Mouse (Mus musculus) hindbrain, embryonic 15.5 days (tissue): ENCODE measurements around the gene Gm7073. TPM values are rescaled to one million over a fixed set of nuclear protein-coding genes. Genes with fewer than 3 reads are reported as not detected.

Experiments
- ATAC-seq: fragments of 200-750 bp; cut with Nextera tagmentation; 2 replicates; pipeline ENCODE4 v1.8.0; 2017; ENCODE audit warnings: low read depth, moderate number of reproducible peaks, moderate TSS enrichment; ENCODE audit not compliant: low FRiP score
- H3K27ac ChIP-seq: fragments of 300-500 bp; sonication (generic); replicated peaks from 2 replicates; pipeline ENCODE4 v1.5.1; 2015; ENCODE audit warnings: mild to moderate bottlenecking, inconsistent platforms
- H3K27me3 ChIP-seq: fragments of 300-500 bp; sonication (generic); 2 replicates; pipeline ENCODE4 v1.6.1; 2015; ENCODE audit warnings: control low read depth, inconsistent platforms
- H3K36me3 ChIP-seq: fragments of 300-500 bp; sonication (generic); 2 replicates; pipeline ENCODE4 v1.6.1; 2015; ENCODE audit warnings: control low read depth, inconsistent platforms
- H3K4me1 ChIP-seq: fragments of 300-500 bp; sonication (generic); replicated peaks from 2 replicates; pipeline ENCODE4 v1.6.1; 2015; ENCODE audit warnings: control low read depth, inconsistent platforms
- H3K4me2 ChIP-seq: fragments of 300-500 bp; sonication (generic); 2 replicates; pipeline ENCODE4 v1.6.1; 2015; ENCODE audit warnings: moderate library complexity, mild to moderate bottlenecking, inconsistent platforms
- H3K4me3 ChIP-seq: fragments of 300-500 bp; sonication (generic); 2 replicates; pipeline ENCODE4 v1.5.1; 2015; ENCODE audit warnings: mild to moderate bottlenecking, inconsistent platforms
- H3K9ac ChIP-seq: fragments of 300-500 bp; sonication (generic); 2 replicates; pipeline ENCODE4 v1.6.1; 2015; ENCODE audit warnings: inconsistent platforms
- H3K9me3 ChIP-seq: fragments of 300-500 bp; sonication (generic); 2 replicates; pipeline ENCODE4 v1.6.1; 2016; ENCODE audit warnings: control low read depth, inconsistent platforms
- WGBS: fragments of 180-500 bp; shearing (Covaris S2); methylation state at CpG from one replicate; pipeline ENCODE4 v1.1.7; 2015; 5-methylcytosine and 5-hydroxymethylcytosine counted together
- polyA plus RNA-seq: library from polyadenylated mRNA; unstranded; fragments of >200 nt; fragmentation: Nextera tagmentation; extraction: Ambion mirVana; gene quantifications from 2 replicates; pipeline ENCODE4 v1.2.1, GENCODE M21; 2015

Gm7073 gene
- not detected in 2 replicates for polyA plus RNA-seq

GRCm38 (mm10) chrX:60539149-60539548 is at the start of gene Gm7073:
Gene Gm7073, minus strand, starts transcription at chrX:60539249.
- H3K27me3 ChIP-seq: no peaks in the 10 kb centered on the region
- no peak within 1 kb of the TSS for H3K27ac ChIP-seq
- H3K4me1 ChIP-seq: no peaks in the 10 kb centered on the region
- no peak for ATAC-seq
- no peak within 1 kb of the TSS for H3K9ac ChIP-seq
- H3K9me3 ChIP-seq: no peaks in the 10 kb centered on the region
- no peak within 1 kb of the TSS for H3K4me2 ChIP-seq
- H3K36me3 ChIP-seq: no peaks in the 10 kb centered on the region
- no peak within 1 kb of the TSS for H3K4me3 ChIP-seq

- Histone ChIP-seq H3K9me3 (no peaks in the 10 kb centered on the region), H3K4me2 (no peak overlapping the region), H3K27ac (no peak overlapping the region), H3K4me1 (no peaks in the 10 kb centered on the region), H3K27me3 (no peaks in the 10 kb centered on the region), H3K4me3 (no peak overlapping the region), H3K36me3 (no peaks in the 10 kb centered on the region), H3K9ac (no peak overlapping the region)
- 25% methylated on average over 1 of the region's 1 CpGs for WGBS
- ATAC-seq: no peak
Observed at GRCm38 (mm10) chrX:60570539-60570938, 31.5 kb upstream of the Gm7073 start.

GRCm38 (mm10) chrX:60569047-60569446 is 30.0 kb upstream of the Gm7073 start:
- no peak for ATAC-seq
- H3K9me3 ChIP-seq: no peaks in the 10 kb centered on the region

GRCm38 (mm10) chrX:60555242-60555641 is 16.2 kb upstream of the Gm7073 start:
- Histone ChIP-seq H3K4me2 (no peak overlapping the region), H3K36me3 (no peaks in the 10 kb centered on the region), H3K4me3 (no peak overlapping the region), H3K9ac (no peak overlapping the region), H3K4me1 (no peaks in the 10 kb centered on the region), H3K27me3 (no peaks in the 10 kb centered on the region), H3K9me3 (no peaks in the 10 kb centered on the region), H3K27ac (no peak overlapping the region)
- no peak for ATAC-seq
- WGBS: 32% methylated on average over 4 of the region's 4 CpGs

More at GRCm38 (mm10) chrX:60569047-60569446, 30.0 kb upstream of the Gm7073 start:
- Histone ChIP-seq H3K4me2 (no peak overlapping the region), H3K9ac (no peak overlapping the region), H3K27me3 (no peaks in the 10 kb centered on the region), H3K27ac (no peak overlapping the region), H3K4me1 (no peaks in the 10 kb centered on the region), H3K36me3 (no peaks in the 10 kb centered on the region), H3K4me3 (no peak overlapping the region)

GRCm38 (mm10) chrX:60547444-60548304 is 8.6 kb upstream of the Gm7073 start:
- 14% methylated on average over 69 of the region's 113 CpGs for WGBS
- ATAC-seq: peak; percentile 89
- peak overlapping the region; percentile 82 for H3K27ac ChIP-seq

GRCm38 (mm10) chrX:60547098-60547443 is 8.0 kb upstream of the Gm7073 start:
- H3K9me3 ChIP-seq: no peaks in the 10 kb centered on the region
- no peaks in the 10 kb centered on the region for H3K27me3 ChIP-seq
- 13% methylated on average over 16 of the region's 16 CpGs for WGBS
- H3K4me1 ChIP-seq: no peaks in the 10 kb centered on the region
- H3K4me2 ChIP-seq: peak overlapping the region; percentile 56
- peak overlapping the region; percentile 59 for H3K4me3 ChIP-seq
- H3K27ac ChIP-seq: peak overlapping the region; percentile 82
- peak overlapping the region; percentile 56 for H3K9ac ChIP-seq
- H3K36me3 ChIP-seq: no peaks in the 10 kb centered on the region
- ATAC-seq: peak; percentile 55

More at GRCm38 (mm10) chrX:60547444-60548304, 8.6 kb upstream of the Gm7073 start:
- Histone ChIP-seq H3K27me3 (no peaks in the 10 kb centered on the region), H3K4me1 (no peaks in the 10 kb centered on the region), H3K9ac (peak overlapping the region; percentile 56), H3K9me3 (no peaks in the 10 kb centered on the region), H3K4me2 (peak overlapping the region; percentile 56), H3K36me3 (no peaks in the 10 kb centered on the region), H3K4me3 (peak overlapping the region; percentile 59)

GRCm38 (mm10) chrX:60545906-60546305 is 6.9 kb upstream of the Gm7073 start:
- H3K27me3 ChIP-seq: no peaks in the 10 kb centered on the region
- WGBS: 28% methylated on average over 3 of the region's 3 CpGs
- no peak overlapping the region for H3K4me2 ChIP-seq
- no peak overlapping the region for H3K4me3 ChIP-seq
- no peak overlapping the region for H3K9ac ChIP-seq
- no peak for ATAC-seq
- no peaks in the 10 kb centered on the region for H3K9me3 ChIP-seq
- H3K27ac ChIP-seq: no peak overlapping the region
- no peaks in the 10 kb centered on the region for H3K4me1 ChIP-seq
- no peaks in the 10 kb centered on the region for H3K36me3 ChIP-seq

- Histone ChIP-seq H3K27ac (no peak overlapping the region), H3K9ac (no peak overlapping the region), H3K36me3 (no peaks in the 10 kb centered on the region), H3K4me2 (no peak overlapping the region), H3K4me3 (no peak overlapping the region), H3K4me1 (no peaks in the 10 kb centered on the region), H3K27me3 (no peaks in the 10 kb centered on the region), H3K9me3 (no peaks in the 10 kb centered on the region)
- ATAC-seq: no peak
- 18% methylated on average over 1 of the region's 1 CpGs for WGBS
Observed at GRCm38 (mm10) chrX:60545444-60545843, 6.4 kb upstream of the Gm7073 start.

GRCm38 (mm10) chrX:60544098-60544497 is 5.0 kb upstream of the Gm7073 start:
- no peaks in the 10 kb centered on the region for H3K36me3 ChIP-seq
- no peaks in the 10 kb centered on the region for H3K4me1 ChIP-seq
- H3K9me3 ChIP-seq: no peaks in the 10 kb centered on the region
- 39% methylated on average over 4 of the region's 4 CpGs for WGBS
- no peaks in the 10 kb centered on the region for H3K27me3 ChIP-seq
- no peak overlapping the region for H3K9ac ChIP-seq
- no peak overlapping the region for H3K4me3 ChIP-seq
- H3K27ac ChIP-seq: no peak overlapping the region
- ATAC-seq: no peak
- no peak overlapping the region for H3K4me2 ChIP-seq

GRCm38 (mm10) chrX:60542901-60543300 is 3.9 kb upstream of the Gm7073 start:
- no peaks in the 10 kb centered on the region for H3K27me3 ChIP-seq
- H3K4me2 ChIP-seq: no peak overlapping the region
- H3K36me3 ChIP-seq: no peaks in the 10 kb centered on the region
- H3K9me3 ChIP-seq: no peaks in the 10 kb centered on the region
- H3K4me3 ChIP-seq: no peak overlapping the region
- no peak for ATAC-seq
- WGBS: 47% methylated on average over 1 of the region's 1 CpGs
- no peak overlapping the region for H3K9ac ChIP-seq
- H3K27ac ChIP-seq: no peak overlapping the region
- H3K4me1 ChIP-seq: no peaks in the 10 kb centered on the region

GRCm38 (mm10) chrX:60503995-60504394 is 35.1 kb downstream of the Gm7073 start:
- Histone ChIP-seq H3K4me2 (no peak overlapping the region), H3K27ac (no peak overlapping the region), H3K9me3 (no peaks in the 10 kb centered on the region), H3K4me1 (no peaks in the 10 kb centered on the region), H3K27me3 (no peaks in the 10 kb centered on the region), H3K4me3 (no peak overlapping the region), H3K9ac (no peak overlapping the region), H3K36me3 (no peaks in the 10 kb centered on the region)
- no peak for ATAC-seq

- no peak overlapping the region for H3K4me3 ChIP-seq
- no peaks in the 10 kb centered on the region for H3K4me1 ChIP-seq
- no peaks in the 10 kb centered on the region for H3K36me3 ChIP-seq
- H3K27me3 ChIP-seq: no peaks in the 10 kb centered on the region
- H3K27ac ChIP-seq: no peak overlapping the region
- no peaks in the 10 kb centered on the region for H3K9me3 ChIP-seq
- H3K9ac ChIP-seq: no peak overlapping the region
- no peak overlapping the region for H3K4me2 ChIP-seq
- ATAC-seq: no peak
- WGBS: 42% methylated on average over 1 of the region's 1 CpGs
Observed at GRCm38 (mm10) chrX:60497750-60498149, 41.3 kb downstream of the Gm7073 start.

- H3K4me3 ChIP-seq: no peak overlapping the region
- H3K4me1 ChIP-seq: no peaks in the 10 kb centered on the region
- no peaks in the 10 kb centered on the region for H3K9me3 ChIP-seq
- no peaks in the 10 kb centered on the region for H3K36me3 ChIP-seq
- H3K27ac ChIP-seq: no peak overlapping the region
- no peak for ATAC-seq
- no peak overlapping the region for H3K9ac ChIP-seq
- H3K27me3 ChIP-seq: no peaks in the 10 kb centered on the region
- H3K4me2 ChIP-seq: no peak overlapping the region
Observed at GRCm38 (mm10) chrX:60495308-60495707, 43.7 kb downstream of the Gm7073 start.
